ENCODE assay signal across 8 mouse cellular contexts in the genomic region with DNA sequence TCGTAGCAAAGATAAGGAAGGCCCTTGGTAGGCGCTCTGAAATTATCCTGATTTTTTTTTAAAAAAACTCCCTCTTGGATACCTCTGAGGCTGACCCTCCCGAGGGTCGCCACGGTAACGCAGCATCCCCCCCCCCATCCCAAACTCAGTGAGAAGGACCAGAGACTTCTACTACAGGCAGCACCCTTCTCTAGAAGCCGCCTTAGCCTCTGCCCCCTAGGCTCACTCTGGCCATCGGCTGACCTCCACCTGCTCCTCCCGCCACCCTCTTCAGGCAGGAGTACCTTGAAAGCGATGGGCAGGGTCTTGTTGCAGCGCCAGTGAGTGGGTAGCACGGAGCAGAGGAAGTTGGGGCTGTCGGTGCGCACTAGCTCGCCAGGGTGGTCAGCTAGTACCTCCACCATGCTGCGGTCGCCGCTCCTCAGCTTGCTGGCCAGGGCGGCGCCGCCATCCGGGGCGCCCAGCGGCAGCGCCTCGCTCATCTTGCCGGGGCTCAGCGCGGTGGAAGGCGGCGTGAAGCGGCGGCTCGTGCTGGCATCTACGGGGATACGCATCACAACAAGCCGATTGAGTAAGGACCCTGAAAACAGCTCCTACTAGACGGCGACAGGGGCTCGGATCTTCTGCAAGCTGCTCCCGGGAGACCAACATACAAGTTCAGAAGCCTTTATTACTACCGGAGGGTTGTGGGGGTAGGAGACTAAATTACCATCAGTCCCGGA.
DNase-seq lines count a peak whose midpoint lies in the region; ATAC-seq and TF ChIP-seq lines count a peak whose summit lies in the region.

No protein-coding gene starts in this region.

- H3K9me3 ChIP-seq in hindbrain, embryonic 11.5 days (ENCODE audit: control insufficient read depth, low read length): no peaks in the 10 kb centered on the region
- H3K9me3 ChIP-seq in liver, embryonic 14.5 days (ENCODE audit: control insufficient read depth, low read length): no peaks in the 10 kb centered on the region

- peak; percentile 37 to 44 for DNase-seq in adrenal gland, adult 18-20 months (ENCODE audit: low spot score in 2 of 2)
- DNase-seq in adrenal gland, postnatal 4 days (ENCODE audit: low spot score in 2 of 2): no peak
- peak; percentile 32 for DNase-seq in urinary bladder, postnatal 25 days (ENCODE audit: low spot score)
- no peak for DNase-seq in urinary bladder, adult 2 months (ENCODE audit: low spot score)
- peak; percentile 70 for DNase-seq in hindbrain, embryonic 11.5 days (ENCODE audit: low spot score)
- no peak for DNase-seq in liver, embryonic 14.5 days (ENCODE audit: low read depth in 3 of 3, low spot score in 3 of 3)
- DNase-seq in retina, embryonic 14.5 days (ENCODE audit: low spot score): peak; percentile 49

- TF ChIP-seq CTCF in liver, embryonic 14.5 days (IDR thresholded peaks at IDR 0.05; ENCODE audit: low read depth): peak; percentile 12; the same call in 1 of the 2 replicates

- ATAC-seq in hindbrain, embryonic 11.5 days (ENCODE audit: low FRiP score): no peak
- ATAC-seq in liver, embryonic 14.5 days (ENCODE audit: insufficient read depth): no peak
- no peak for ATAC-seq in activated CD4-positive, CD25-positive, alpha-beta regulatory T cell, adult 4 months

- H3K27ac ChIP-seq in hindbrain, embryonic 11.5 days (ENCODE audit: low read depth, low read length): no peak overlapping the region
- H3K27ac ChIP-seq in liver, embryonic 14.5 days: no peak overlapping the region

- H3K27me3 ChIP-seq in hindbrain, embryonic 11.5 days (ENCODE audit: control insufficient read depth, insufficient read depth, low read length): peaks cover 72% of the 10 kb centered on the region
- peaks cover 27% of the 10 kb centered on the region for H3K27me3 ChIP-seq in liver, embryonic 14.5 days (ENCODE audit: control insufficient read depth, insufficient read depth, low read length)

- H3K4me2 ChIP-seq in hindbrain, embryonic 11.5 days (replicated peaks; ENCODE audit: low read depth, low read length): peak overlapping the region; percentile 25
- peak overlapping the region; percentile 100 for H3K4me2 ChIP-seq in liver, embryonic 14.5 days (ENCODE audit: low read depth)

- H3K36me3 ChIP-seq in hindbrain, embryonic 11.5 days (ENCODE audit: control insufficient read depth, insufficient read depth, low read length): no peaks in the 10 kb centered on the region
- H3K36me3 ChIP-seq in liver, embryonic 14.5 days (replicated peaks; ENCODE audit: control insufficient read depth, insufficient read depth, low read depth): no peaks in the 10 kb centered on the region

- no peak for TF ChIP-seq EP300 in liver, embryonic 14.5 days (IDR thresholded peaks at IDR 0.05; ENCODE audit: low read depth)

- H3K4me3 ChIP-seq in hindbrain, embryonic 11.5 days (ENCODE audit: low read depth, low read length): peak overlapping the region; percentile 27
- H3K4me3 ChIP-seq in liver, embryonic 14.5 days (ENCODE audit: insufficient read depth in 1 of 2, low read depth in 2 of 2, low read length in 2 of 2): peak overlapping the region; percentile 75 to 76

- no peak overlapping the region for H3K9ac ChIP-seq in hindbrain, embryonic 11.5 days (ENCODE audit: low read depth, low read length)
- peak overlapping the region; percentile 70 for H3K9ac ChIP-seq in liver, embryonic 14.5 days (replicated peaks)

- peaks cover 12% of the 10 kb centered on the region for H3K4me1 ChIP-seq in hindbrain, embryonic 11.5 days (replicated peaks; ENCODE audit: control insufficient read depth, insufficient read depth, low read length)
- H3K4me1 ChIP-seq in liver, embryonic 14.5 days (replicated peaks; ENCODE audit: control insufficient read depth in 2 of 2, insufficient read depth in 2 of 2, low read length in 1 of 2): peaks cover 19 to 25% of the 10 kb centered on the region in 2 experiments

- under 1% methylated on average over 43 of the region's 43 CpGs for WGBS in hindbrain, embryonic 11.5 days
- WGBS in liver, embryonic 14.5 days (ENCODE audit: insufficient replicate concordance): under 1% methylated on average over 43 of the region's 43 CpGs

Comparison
In these comparisons a context has a peak if more than half of its experiments do, and no peak if none do; other contexts are left out.
1. DNase-seq: peak in adrenal gland, adult 18-20 months (2 of 2), urinary bladder, postnatal 25 days (single experiment), hindbrain, embryonic 11.5 days (single experiment) and retina, embryonic 14.5 days (single experiment); none in adrenal gland, postnatal 4 days (0 of 2), urinary bladder, adult 2 months (single experiment) and liver, embryonic 14.5 days (0 of 3).